Mouse (Mus musculus) liver, embryonic 14.5 days (tissue): ENCODE data around the gene Nat8l. TPM values are rescaled to one million over a fixed set of nuclear protein-coding genes. Genes with fewer than 3 reads are reported as not detected.

ENCODE experiments used
- ATAC-seq: fragments of 200-750 bp; cut with Nextera tagmentation; 2 replicates; pipeline ENCODE4 v1.8.0; 2017; ENCODE audit warnings: moderate number of reproducible peaks, mild to moderate bottlenecking, moderate library complexity; ENCODE audit not compliant: insufficient read depth
- DNase-seq, 3 experiments: peaks; one replicate each; pipeline ENCODE4 v3.0.0-alpha.2; 2012 to 2013; ENCODE audit warnings: low read depth in 3 of 3, low spot score in 3 of 3
- H3K27ac ChIP-seq: fragments of 300-500 bp; sonication (generic); 2 replicates; pipeline ENCODE4 v1.5.1; 2014; ENCODE audit warnings: moderate library complexity, mild to moderate bottlenecking, control low read depth, inconsistent platforms
- H3K27me3 ChIP-seq: fragments of 300-500 bp; sonication (generic); 2 replicates; pipeline ENCODE4 v1.6.1; 2014; ENCODE audit warnings: mild to moderate bottlenecking, low read length, moderate library complexity; ENCODE audit not compliant: control insufficient read depth, insufficient read depth
- H3K36me3 ChIP-seq: fragments of 300-500 bp; sonication (generic); replicated peaks from 2 replicates; pipeline ENCODE4 v1.6.1; 2014; ENCODE audit warnings: low read depth; ENCODE audit not compliant: control insufficient read depth, insufficient read depth
- H3K4me1 ChIP-seq, 2 experiments: fragments of 200-500 bp in 1 of 2; fragments of 300-500 bp in 1 of 2; sonication (generic) in 1 of 2; replicated peaks; 2 replicates each; pipeline ENCODE4 v1.6.1; 2012 to 2014; ENCODE audit warnings: antibody characterized with exemption in 1 of 2, inconsistent platforms in 1 of 2, low read length in 1 of 2; ENCODE audit not compliant: control insufficient read depth in 2 of 2, insufficient read depth in 2 of 2
- H3K4me2 ChIP-seq: fragments of 300-500 bp; sonication (generic); 2 replicates; pipeline ENCODE4 v1.6.1; 2014; ENCODE audit warnings: low read depth, mild to moderate bottlenecking, control low read depth, moderate library complexity
- H3K4me3 ChIP-seq, 2 experiments: fragments of 200-500 bp in 1 of 2; fragments of 300-500 bp in 1 of 2; sonication (generic) in 1 of 2; 2 replicates each; pipeline ENCODE4 v1.5.1; 2012 to 2014; ENCODE audit warnings: low read depth in 2 of 2, low read length in 2 of 2, mild to moderate bottlenecking in 2 of 2, control low read depth in 1 of 2, inconsistent platforms in 1 of 2, moderate library complexity in 1 of 2; ENCODE audit not compliant: insufficient read depth in 1 of 2
- H3K9ac ChIP-seq: fragments of 300-500 bp; sonication (generic); replicated peaks from 2 replicates; pipeline ENCODE4 v1.6.1; 2014; ENCODE audit warnings: mild to moderate bottlenecking, control low read depth, moderate library complexity
- H3K9me3 ChIP-seq: fragments of 300-500 bp; sonication (generic); 2 replicates; pipeline ENCODE4 v1.6.1; 2016; ENCODE audit warnings: low read length, mixed read lengths; ENCODE audit not compliant: control insufficient read depth
- CTCF ChIP-seq: IDR thresholded peaks from 2 replicates; pipeline ENCODE4 v1.5.1; 2016; ENCODE audit warnings: antibody characterized with exemption, low read depth, control low read depth
- EP300 ChIP-seq: IDR thresholded peaks from 2 replicates; pipeline ENCODE4 v1.6.1; 2016; ENCODE audit warnings: antibody characterized with exemption, low read depth
- WGBS: fragments of 180-500 bp; shearing (Covaris S2); extraction: QIAGEN DNeasy Blood & Tissue Kit; methylation state at CpG from one replicate; pipeline ENCODE4 v1.1.7; 2014; ENCODE audit not compliant: insufficient replicate concordance; 5-methylcytosine and 5-hydroxymethylcytosine counted together
- polyA plus RNA-seq, 2 experiments: library from polyadenylated mRNA; depleted of rRNA in 1 of 2; stranded (reverse) in 1 of 2; unstranded in 1 of 2; fragments of >200 nt; fragmentation: Nextera tagmentation in 1 of 2; extraction: Ambion mirVana in 1 of 2; gene quantifications; 2 replicates each; pipeline versions ENCODE4 v1.2.1 to v1.2.3; 2012 to 2014

The Nat8l gene
- polyA plus RNA-seq, 2 experiments = 0.04 to 0.17 TPM

DNA sequence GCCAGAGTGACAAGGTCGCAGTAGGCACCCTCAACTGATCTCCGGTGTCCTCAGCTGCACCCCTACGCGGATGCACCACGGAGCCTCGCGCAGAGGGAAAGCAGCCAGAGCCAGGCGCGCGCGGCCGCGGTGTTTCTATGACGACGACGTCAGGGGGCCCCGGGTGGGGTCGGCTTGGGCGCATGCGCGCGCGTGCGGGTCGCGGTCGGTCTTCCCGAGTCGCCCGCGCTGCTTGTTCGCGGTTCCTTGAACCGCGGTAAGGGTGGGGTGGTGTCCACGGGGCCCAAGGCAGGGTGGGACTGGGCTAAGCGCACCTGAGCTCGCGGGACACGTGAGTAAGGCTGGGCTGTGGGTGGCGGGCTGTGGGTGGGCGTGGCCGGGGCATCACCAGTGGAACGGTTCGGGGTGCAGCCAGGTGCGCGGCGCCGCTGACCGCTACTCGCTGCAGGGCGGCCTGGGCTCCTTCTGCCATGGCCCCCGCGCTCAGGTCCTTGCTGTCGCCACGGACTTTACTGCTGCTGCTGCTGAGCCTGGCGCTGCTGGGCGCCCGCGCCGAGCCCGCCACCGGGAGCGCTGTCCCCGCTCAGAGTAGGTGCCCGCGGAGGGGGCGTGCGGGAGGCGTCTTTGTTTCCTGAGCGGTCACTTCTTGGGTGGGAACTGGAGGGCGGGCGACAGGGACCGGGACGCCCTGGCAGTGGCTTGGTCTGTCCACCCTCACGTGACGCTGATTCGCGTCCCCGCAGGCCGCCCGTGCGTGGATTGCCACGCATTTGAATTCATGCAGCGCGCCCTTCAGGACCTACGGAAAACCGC, 12.3 kb upstream of the Nat8l start, which contains the start of gene Gm1673:
Gm1673 (plus strand) TSS at position 125 of the 813 bp plus-strand sequence.
- Histone ChIP-seq H3K27me3 (peaks cover 23% of the 10 kb centered on the region), H3K9ac (no peak within 1 kb of the TSS), H3K4me3 (peak within 1 kb of the TSS; percentile 55 to 63), H3K4me1 (no peaks in the 10 kb centered on the region), H3K36me3 (no peaks in the 10 kb centered on the region), H3K27ac (no peak within 1 kb of the TSS), H3K9me3 (no peaks in the 10 kb centered on the region), H3K4me2 (peak within 1 kb of the TSS; percentile 58)
- no peak for DNase-seq
- under 1% methylated on average over 87 of the region's 88 CpGs for WGBS
- no peak for TF ChIP-seq CTCF
- TF ChIP-seq EP300 = no peak
- ATAC-seq = 0 out of 2 replicates have a peak, but pooled peaks have one; percentile 18

DNA sequence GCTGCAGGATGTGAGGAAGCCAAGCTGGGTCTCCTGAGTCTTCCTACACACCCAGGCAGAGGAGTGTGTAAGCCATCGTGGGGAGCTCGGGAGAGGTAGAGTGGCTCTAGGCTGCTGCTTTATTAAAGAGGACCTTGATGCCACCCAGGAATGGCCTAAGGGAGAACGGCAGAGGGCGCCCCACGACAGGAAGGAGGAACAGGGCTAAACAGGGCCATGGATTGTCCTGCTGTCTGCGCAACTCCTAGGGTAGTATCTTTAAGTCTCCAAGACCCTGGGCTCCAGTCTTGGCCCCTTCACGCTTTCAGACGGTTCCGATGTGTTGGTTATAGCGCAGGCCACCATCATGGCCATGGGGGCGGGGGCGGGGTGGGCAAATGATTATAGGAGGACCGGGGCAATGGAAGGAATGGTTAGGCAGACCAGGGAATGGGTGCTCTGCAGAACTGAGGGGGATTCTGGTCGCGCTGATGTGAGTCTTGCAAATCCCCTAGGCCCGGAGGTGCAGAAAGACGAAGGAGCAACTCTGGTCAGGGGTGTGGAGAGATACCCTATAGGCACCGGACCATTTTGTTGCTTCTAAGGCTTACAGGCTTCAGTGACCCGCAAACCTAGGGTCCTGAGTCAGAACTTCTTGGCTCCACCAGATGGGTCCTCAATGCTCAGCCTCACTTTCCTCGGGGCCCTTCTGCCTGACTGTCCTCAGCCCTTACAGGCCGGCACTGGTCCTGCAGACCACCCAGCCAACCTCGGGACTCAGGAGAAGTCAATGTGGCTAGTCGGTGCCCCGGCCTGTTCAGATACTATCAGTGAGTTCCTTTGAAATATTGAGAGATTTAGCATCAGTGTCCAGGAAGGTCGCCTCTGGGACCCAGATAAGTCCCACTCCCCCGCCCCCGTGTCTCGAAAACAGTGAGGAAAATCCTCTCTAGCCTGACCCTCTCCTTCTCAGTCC, 836 bp upstream of the Nat8l start:
- H3K27ac ChIP-seq = no peak overlapping the region
- TF ChIP-seq EP300 = no peak
- peak; percentile 58 for TF ChIP-seq CTCF
- peak overlapping the region; percentile 56 for H3K4me2 ChIP-seq
- H3K36me3 ChIP-seq = no peaks in the 10 kb centered on the region
- H3K4me1 ChIP-seq = no peaks in the 10 kb centered on the region
- DNase-seq (no peak), ATAC-seq (no peak)
- peaks cover 50% of the 10 kb centered on the region for H3K27me3 ChIP-seq
- H3K4me3 ChIP-seq = peak overlapping the region in 1 of 2 experiments; percentile 48; a peak in 1 of 4 replicates
- H3K9me3 ChIP-seq = no peaks in the 10 kb centered on the region
- WGBS = 31% methylated on average over 28 of the region's 28 CpGs
- no peak overlapping the region for H3K9ac ChIP-seq

- H3K27me3 ChIP-seq = peaks cover 50% of the 10 kb centered on the region
- peak overlapping the region; percentile 56 for H3K4me2 ChIP-seq
- ATAC-seq = no peak
- H3K4me1 ChIP-seq = no peaks in the 10 kb centered on the region
- peak overlapping the region; percentile 26 to 48 for H3K4me3 ChIP-seq
- no peaks in the 10 kb centered on the region for H3K9me3 ChIP-seq
- DNase-seq = no peak
- no peak overlapping the region for H3K27ac ChIP-seq
- under 1% methylated on average over 53 of the region's 55 CpGs for WGBS
- H3K9ac ChIP-seq = no peak overlapping the region
- TF ChIP-seq CTCF (no peak), EP300 (no peak)
- no peaks in the 10 kb centered on the region for H3K36me3 ChIP-seq
These were observed 886 bp downstream of the Nat8l start for GRCm38 (mm10) chr5:33996694-33997045.

GRCm38 (mm10) chr5:33997051-33997741, 1.4 kb downstream of the Nat8l start:
- under 1% methylated on average over 79 of the region's 80 CpGs for WGBS
- peak overlapping the region; percentile 26 to 48; a peak in 3 of 4 replicates for H3K4me3 ChIP-seq
- H3K9ac ChIP-seq = no peak overlapping the region
- DNase-seq (no peak), ATAC-seq (no peak)
- TF ChIP-seq CTCF (no peak), EP300 (no peak)
- no peaks in the 10 kb centered on the region for H3K36me3 ChIP-seq
- H3K4me2 ChIP-seq = peak overlapping the region; percentile 56
- no peaks in the 10 kb centered on the region for H3K4me1 ChIP-seq
- no peak overlapping the region for H3K27ac ChIP-seq
- peaks cover 50% of the 10 kb centered on the region for H3K27me3 ChIP-seq
- no peaks in the 10 kb centered on the region for H3K9me3 ChIP-seq
